Mouse (Mus musculus): ENCODE results near the gene Figla.

Gene Figla

GRCm38 (mm10) chr6:86028601-86029322 lies 12.8 kb downstream of the Figla start, which contains the start of gene Add2:
TSS of gene Add2 (plus strand) at chr6:86028681.
- WGBS: 2% methylated on average over 56 of the region's 56 CpGs

GRCm38 (mm10) chr6:86029323-86029713 lies 13.3 kb downstream of the Figla start:
- WGBS: 6% methylated on average over 6 of the region's 6 CpGs

DNA sequence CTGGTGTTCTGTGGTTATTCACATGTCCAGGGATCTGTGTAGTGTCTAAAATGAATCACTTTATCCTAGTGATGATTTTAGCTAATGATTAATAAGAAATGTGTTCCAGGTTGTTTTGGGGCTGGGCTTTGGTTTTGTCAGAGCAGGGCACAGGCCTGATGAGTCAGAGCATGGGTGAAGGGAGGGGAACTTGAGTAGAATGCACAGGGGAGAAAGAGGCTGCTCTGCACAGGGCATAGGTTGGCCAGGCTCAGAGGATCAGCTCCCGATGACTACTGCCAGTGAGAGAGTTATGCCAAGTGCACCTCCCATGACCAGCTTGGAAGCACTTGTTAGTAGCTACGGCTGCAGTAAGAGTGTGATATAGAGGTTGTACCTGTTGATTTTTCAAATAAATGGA lies 15.6 kb downstream of the Figla start:
- WGBS: 41% methylated on average over 2 of the region's 2 CpGs

DNA sequence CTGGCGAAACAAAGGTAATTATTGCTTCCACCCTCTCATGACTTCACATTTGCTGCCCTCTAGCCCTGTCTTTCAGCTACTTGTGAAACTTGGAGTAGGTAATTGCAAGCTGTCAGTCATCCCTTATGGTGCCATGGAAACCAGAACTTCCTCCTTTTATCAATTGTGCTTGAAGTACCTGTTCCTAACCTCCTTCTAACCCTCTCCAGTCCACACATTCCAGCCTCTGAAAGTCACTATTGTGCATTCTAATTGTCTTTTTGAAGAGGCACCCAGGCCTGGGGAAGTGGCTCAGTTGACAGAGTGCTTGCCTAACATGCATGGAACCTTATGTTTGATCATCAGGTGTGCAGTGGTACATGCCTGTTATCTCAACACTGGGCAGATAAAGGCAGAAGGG lies 17.7 kb downstream of the Figla start:
- 83% methylated on average over 1 of the region's 1 CpGs for WGBS

GRCm38 (mm10) chr6:86038901-86039300 lies 22.9 kb downstream of the Figla start:
- WGBS: 27% methylated on average over 2 of the region's 2 CpGs

GRCm38 (mm10) chr6:86040140-86040539 lies 24.2 kb downstream of the Figla start:
- WGBS: 18% methylated on average over 1 of the region's 1 CpGs

DNA sequence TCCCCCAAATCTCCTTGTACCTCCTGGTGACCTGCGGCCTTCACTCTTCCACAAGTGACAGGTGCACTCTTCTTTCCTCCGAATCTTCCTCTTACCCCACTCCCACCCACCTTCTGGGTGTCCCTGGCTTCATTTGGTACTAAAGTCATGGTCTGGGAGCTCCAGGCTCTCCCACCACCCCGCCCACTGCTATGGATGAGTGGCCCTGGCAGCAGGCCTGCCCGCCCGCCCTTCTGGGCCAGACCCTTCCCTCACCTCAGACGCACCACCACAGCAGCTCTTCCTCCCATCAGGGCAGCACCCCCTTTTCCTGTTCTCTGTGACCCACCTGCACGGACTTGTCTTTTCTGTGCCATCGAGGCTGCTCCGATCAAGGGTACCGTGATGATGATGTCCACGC lies 31.5 kb downstream of the Figla start:
- 77% methylated on average over 11 of the region's 11 CpGs for WGBS

- WGBS: 45% methylated on average over 5 of the region's 5 CpGs
Measured at GRCm38 (mm10) chr6:86048509-86048908, 32.5 kb downstream of the Figla start.

GRCm38 (mm10) chr6:86050586-86051268 lies 34.8 kb downstream of the Figla start:
- WGBS: 47% methylated on average over 6 of the region's 6 CpGs

DNA sequence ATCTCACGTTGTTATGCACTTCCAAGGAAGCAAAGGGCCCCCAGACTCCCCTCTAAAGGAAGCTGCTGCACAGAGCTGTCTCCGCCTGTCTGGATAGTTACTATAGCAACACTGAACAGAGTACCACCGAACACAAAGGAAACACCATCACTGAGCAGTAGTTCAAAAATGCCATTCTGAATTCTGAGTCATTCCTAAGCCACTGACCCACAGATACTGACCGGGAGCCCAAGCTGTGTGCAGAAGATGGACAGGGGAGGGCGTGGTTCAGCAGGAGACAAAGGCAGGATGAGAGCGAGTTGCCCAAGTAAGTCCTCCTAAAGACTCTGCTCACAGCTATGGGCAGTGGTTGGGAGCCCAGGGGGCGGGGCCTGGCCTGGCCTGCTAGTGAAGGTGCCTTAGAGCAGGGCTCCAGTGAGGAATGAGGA lies 36.1 kb downstream of the Figla start:
- WGBS: 12% methylated on average over 7 of the region's 7 CpGs

DNA sequence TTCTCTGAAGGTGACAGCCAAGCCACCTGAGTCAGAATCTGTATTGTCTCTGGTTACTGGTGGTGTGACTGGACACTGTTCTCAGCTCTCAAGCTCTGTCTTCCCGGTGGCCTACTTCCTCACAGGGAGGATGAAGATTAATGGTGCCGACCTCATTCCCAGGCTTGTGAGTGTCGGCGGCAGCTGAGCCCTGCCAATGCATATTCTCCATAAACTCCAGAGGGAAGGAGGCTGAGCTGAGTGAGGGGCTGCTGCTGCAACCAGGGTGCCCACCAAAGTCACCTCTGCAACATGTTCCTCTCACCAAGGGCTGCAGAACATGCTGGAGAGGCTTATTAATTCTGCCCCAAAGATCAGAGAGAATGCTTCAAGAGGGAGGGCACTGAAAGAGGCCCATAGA lies 36.6 kb downstream of the Figla start:
- 25% methylated on average over 4 of the region's 4 CpGs for WGBS

- 20% methylated on average over 4 of the region's 4 CpGs for WGBS
Measured at GRCm38 (mm10) chr6:86053099-86053498, 37.1 kb downstream of the Figla start.

- WGBS: 61% methylated on average over 5 of the region's 5 CpGs
Measured at GRCm38 (mm10) chr6:86053594-86053993, 37.6 kb downstream of the Figla start.

DNA sequence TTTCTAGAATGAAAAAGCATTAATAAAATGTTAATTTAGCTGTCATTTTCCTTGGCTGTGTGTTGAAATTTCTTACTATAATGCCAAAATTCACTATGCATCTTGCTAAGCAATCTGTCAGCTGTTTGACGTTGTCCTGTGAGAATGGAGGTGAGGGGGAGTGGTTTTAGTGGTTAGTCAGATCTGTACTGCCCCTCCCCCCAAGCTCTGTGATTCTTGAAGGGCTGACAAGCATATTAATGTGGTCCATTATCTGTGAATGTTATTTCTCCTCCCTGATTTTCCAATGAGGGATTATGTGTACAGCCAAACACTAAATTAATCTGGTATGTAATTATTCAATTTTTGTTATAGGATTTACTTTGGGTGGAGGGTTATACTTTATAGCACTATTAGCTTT lies 42.5 kb downstream of the Figla start:
- WGBS: 3% methylated on average over 1 of the region's 1 CpGs

DNA sequence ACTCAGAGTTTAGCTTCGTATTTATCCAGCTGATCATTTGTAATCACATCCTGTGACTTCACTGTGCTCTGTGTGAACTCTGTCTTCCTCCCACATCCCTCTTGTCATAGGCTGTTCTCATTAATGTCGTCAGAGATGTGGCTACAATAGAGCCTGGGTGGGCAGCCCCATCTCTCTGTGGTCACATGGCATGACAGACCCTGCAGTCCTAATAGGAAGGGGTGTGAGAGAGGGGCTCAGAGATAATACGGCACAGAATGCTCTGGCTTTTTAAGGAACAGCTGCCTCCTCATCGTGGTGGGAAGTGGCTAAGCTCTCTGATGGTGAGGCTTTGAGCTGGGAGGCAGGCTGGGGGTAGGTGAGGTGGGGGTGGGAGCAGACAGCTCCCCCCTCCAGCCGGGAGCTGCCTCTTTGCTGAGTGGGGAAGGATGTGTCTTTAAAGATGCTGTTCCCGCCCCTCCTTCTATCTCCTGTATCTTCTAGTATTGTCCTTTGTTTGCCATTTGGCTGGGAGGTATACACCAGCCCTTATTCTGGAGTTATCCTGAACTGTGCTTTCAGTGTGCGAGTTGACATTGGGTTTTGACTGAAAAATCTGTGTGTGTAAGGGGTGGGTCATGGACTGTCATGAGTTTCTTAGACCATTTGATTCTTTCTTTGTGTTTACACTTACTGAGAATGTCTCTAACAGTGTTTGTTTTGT lies 43.3 kb downstream of the Figla start:
- 17% methylated on average over 7 of the region's 7 CpGs for WGBS

GRCm38 (mm10) chr6:86060170-86060569 lies 44.2 kb downstream of the Figla start:
- WGBS: 59% methylated on average over 3 of the region's 3 CpGs

DNA sequence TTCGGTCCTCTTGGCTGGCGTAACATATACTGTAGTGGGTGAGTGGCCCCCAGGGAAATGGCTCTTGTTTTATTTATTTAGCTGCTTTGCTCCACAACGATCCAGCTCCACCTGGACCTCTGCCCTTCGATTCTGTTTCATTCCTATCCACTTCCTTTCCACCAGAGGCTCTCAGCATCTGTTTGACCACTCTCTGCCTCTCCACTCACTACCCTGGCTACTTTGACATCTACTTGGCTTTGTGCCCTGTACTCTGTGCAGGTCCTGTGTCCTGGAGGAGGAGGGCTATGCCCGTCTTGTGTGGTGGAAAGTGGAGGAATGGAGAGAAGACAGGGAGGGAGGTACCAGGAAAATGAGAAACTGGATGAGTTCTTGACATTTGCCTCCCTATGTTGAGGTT lies 46.3 kb downstream of the Figla start:
- 41% methylated on average over 5 of the region's 5 CpGs for WGBS

- WGBS: 60% methylated on average over 2 of the region's 2 CpGs
Measured at GRCm38 (mm10) chr6:86062684-86063083, 46.7 kb downstream of the Figla start.

DNA sequence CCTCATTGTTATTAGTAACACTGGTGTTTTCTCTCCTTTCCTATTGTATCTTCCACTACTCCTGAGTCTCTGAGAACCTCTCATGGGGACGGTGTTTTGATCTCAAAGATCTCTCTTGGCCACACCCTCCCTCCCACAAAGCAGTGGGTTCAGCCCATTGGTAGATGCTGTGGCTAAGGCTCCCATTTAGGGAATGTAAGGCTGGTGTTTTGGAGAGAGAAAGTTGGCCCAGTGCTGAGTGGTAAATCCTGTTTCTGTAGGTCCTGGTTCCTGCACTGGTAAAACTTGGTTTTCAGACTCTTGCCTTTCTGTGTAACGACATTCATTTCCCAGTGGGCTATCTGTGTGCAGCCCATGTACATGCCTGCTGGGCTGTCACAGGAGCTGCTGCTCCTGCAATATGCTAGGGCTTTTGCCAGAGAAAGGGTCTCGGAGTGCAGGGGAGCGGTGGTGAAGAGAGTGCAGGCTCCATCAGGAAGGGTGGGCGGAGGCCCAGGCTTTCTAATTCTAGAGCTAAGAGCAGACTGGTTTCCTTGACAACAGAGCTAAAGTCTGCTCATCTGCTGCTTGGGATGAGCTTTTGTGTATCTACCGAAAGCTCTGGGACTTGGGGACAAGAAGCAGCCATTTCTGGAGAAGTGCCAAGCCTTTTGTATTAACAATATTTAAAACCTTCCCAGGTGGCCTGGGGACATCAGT lies 48.5 kb downstream of the Figla start:
- WGBS: 19% methylated on average over 6 of the region's 6 CpGs

DNA sequence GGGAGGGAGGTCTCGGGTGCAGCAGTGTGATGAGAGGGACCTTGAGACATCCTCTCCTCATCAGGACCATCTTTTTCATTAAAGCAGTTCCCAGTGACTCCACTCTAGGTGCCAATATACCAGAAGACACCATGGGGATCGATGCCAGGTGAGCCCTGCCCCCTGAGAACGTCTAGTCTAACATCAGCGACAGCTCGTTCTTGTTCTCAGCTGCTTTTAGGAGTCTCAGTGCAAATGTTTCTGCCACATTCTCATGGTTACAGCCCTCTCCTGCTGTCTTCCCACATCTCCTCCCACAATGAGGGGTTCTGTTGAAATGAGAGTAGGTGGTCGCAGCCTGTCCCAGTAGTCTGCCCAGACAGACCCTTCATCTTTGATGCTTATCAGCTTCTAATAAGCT lies 50.8 kb downstream of the Figla start:
- 44% methylated on average over 6 of the region's 6 CpGs for WGBS

DNA sequence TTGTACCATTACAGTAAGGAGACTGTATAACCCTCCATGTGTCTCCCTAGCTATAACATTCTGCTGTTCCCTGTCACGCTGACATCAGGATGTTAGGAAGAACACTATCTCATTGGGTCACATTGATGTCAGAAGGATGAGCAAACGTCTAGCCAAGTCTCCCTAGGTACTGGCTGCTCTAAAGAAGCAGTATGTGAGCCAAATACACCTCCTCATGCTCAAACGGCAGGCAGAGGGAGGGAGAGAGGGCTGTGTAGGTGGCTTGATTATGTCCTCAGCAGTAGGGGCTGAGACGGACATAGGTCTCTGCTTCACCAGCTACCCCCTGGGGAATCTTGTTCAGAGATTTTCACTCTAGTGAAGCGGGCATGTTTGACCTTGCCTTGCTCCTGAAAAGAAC lies 51.2 kb downstream of the Figla start:
- 33% methylated on average over 5 of the region's 5 CpGs for WGBS

GRCm38 (mm10) chr6:86069009-86069408 lies 53.0 kb downstream of the Figla start:
- 33% methylated on average over 5 of the region's 5 CpGs for WGBS
